Comparison of ENCODE assay signal across 7 mouse cellular contexts in the genomic region with DNA sequence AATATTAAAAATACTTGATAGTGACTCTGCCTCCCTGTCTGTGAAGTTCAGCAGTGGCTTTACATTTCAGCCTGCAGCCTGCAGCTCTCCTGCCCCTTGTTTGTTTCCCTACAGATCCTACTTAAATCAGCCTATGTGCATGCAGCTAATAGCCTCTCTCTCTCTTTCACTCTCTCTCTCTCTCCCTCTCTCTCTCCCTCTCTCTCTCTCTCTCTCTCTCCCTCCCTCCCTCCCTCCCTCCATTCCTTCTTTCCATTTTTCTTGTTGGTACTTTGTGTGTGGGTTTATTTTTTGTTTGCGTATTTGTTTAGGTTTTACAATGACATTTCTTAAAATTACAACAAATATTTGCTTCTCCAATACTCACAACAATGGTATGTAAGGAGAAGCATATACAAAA. TPM values are rescaled to one million over a fixed set of nuclear protein-coding genes. Genes with fewer than 3 reads are reported as not detected.
DNase-seq lines count a peak whose midpoint lies in the region; ATAC-seq and TF ChIP-seq lines count a peak whose summit lies in the region.

A gene (minus strand): TSS at position 101 of the 400 bp plus-strand sequence.

- WGBS in lung, embryonic 14.5 days: 86% methylated on average over 1 of the region's 1 CpGs
- WGBS in embryonic facial prominence, embryonic 12.5 days: 95% methylated on average over 1 of the region's 1 CpGs
- WGBS in neural tube, embryonic 12.5 days: 96% methylated on average over 1 of the region's 1 CpGs

- H3K9ac ChIP-seq in lung, embryonic 14.5 days: peak within 1 kb of the TSS; percentile 52
- peak within 1 kb of the TSS; percentile 48 for H3K9ac ChIP-seq in embryonic facial prominence, embryonic 12.5 days
- peak within 1 kb of the TSS; percentile 67 for H3K9ac ChIP-seq in neural tube, embryonic 12.5 days

- no peak for DNase-seq in lung, embryonic 14.5 days
- DNase-seq in lung, postnatal 10 days: no peak
- no peak for DNase-seq in layer of hippocampus, postnatal 14 days (ENCODE audit: low spot score in 2 of 2)
- no peak for DNase-seq in yolk sac, embryonic 10.5 days (ENCODE audit: low spot score)
- no peak for DNase-seq in embryo, embryonic 11 days

- 0 out of 2 replicates have a peak, but pooled peaks cover 2% of the 10 kb centered on the region for H3K4me1 ChIP-seq in lung, embryonic 14.5 days (ENCODE audit: insufficient read depth)
- H3K4me1 ChIP-seq in embryonic facial prominence, embryonic 12.5 days: peaks cover 8% of the 10 kb centered on the region; the same call in 1 of the 2 replicates
- H3K4me1 ChIP-seq in neural tube, embryonic 12.5 days: 0 out of 2 replicates have a peak, but pooled peaks cover 3% of the 10 kb centered on the region

- peak within 1 kb of the TSS; percentile 43 for H3K4me3 ChIP-seq in lung, embryonic 14.5 days (ENCODE audit: low read depth, low read length)
- H3K4me3 ChIP-seq in embryonic facial prominence, embryonic 12.5 days: peak within 1 kb of the TSS; percentile 34
- H3K4me3 ChIP-seq in neural tube, embryonic 12.5 days: peak within 1 kb of the TSS; percentile 46

- no peaks in the 10 kb centered on the region for H3K27me3 ChIP-seq in lung, embryonic 14.5 days (ENCODE audit: insufficient read depth, low read length)
- H3K27me3 ChIP-seq in embryonic facial prominence, embryonic 12.5 days: no peaks in the 10 kb centered on the region
- no peaks in the 10 kb centered on the region for H3K27me3 ChIP-seq in neural tube, embryonic 12.5 days (replicated peaks)

- no peaks in the 10 kb centered on the region for H3K9me3 ChIP-seq in lung, embryonic 14.5 days (ENCODE audit: low read depth, low read length)
- H3K9me3 ChIP-seq in embryonic facial prominence, embryonic 12.5 days: no peaks in the 10 kb centered on the region
- H3K9me3 ChIP-seq in neural tube, embryonic 12.5 days: no peaks in the 10 kb centered on the region

- ATAC-seq in lung, embryonic 14.5 days (ENCODE audit: insufficient read depth): peak; percentile 18; the same call in 1 of the 2 replicates
- ATAC-seq in embryonic facial prominence, embryonic 12.5 days (ENCODE audit: insufficient number of reproducible peaks, insufficient read depth, low FRiP score, low TSS enrichment): no peak
- no peak for ATAC-seq in neural tube, embryonic 12.5 days (ENCODE audit: low FRiP score, low read depth)

- H3K36me3 ChIP-seq in lung, embryonic 14.5 days (ENCODE audit: insufficient read depth): no peaks in the 10 kb centered on the region
- H3K36me3 ChIP-seq in embryonic facial prominence, embryonic 12.5 days: no peaks in the 10 kb centered on the region
- no peaks in the 10 kb centered on the region for H3K36me3 ChIP-seq in neural tube, embryonic 12.5 days

- TF ChIP-seq CTCF in lung, embryonic 14.5 days (IDR thresholded peaks at IDR 0.05; ENCODE audit: low read depth): no peak

- H3K27ac ChIP-seq in lung, embryonic 14.5 days (ENCODE audit: low read depth): peak within 1 kb of the TSS; percentile 27; the same call in 1 of the 2 replicates
- peak within 1 kb of the TSS; percentile 27; the same call in 1 of the 2 replicates for H3K27ac ChIP-seq in embryonic facial prominence, embryonic 12.5 days
- H3K27ac ChIP-seq in neural tube, embryonic 12.5 days: peak within 1 kb of the TSS; percentile 79; the same call in 1 of the 2 replicates

- peak within 1 kb of the TSS; percentile 67 for H3K4me2 ChIP-seq in lung, embryonic 14.5 days
- peak within 1 kb of the TSS; percentile 61 for H3K4me2 ChIP-seq in embryonic facial prominence, embryonic 12.5 days (replicated peaks)
- peak within 1 kb of the TSS; percentile 63 for H3K4me2 ChIP-seq in neural tube, embryonic 12.5 days (replicated peaks)

RNA-seq across cellular contexts. Expression of the gene that starts here (rescaled TPM):
- polyA plus RNA-seq in lung, embryonic 14.5 days (2014; fragmentation: Nextera tagmentation; extraction: Ambion mirVana): 20.1 and 20.3 TPM in 2 replicates
- polyA plus RNA-seq in embryonic facial prominence, embryonic 12.5 days (2016; fragmentation: Nextera tagmentation; extraction: Ambion mirVana): 15.9 and 18.4 TPM in 2 replicates
- 10 to 100 TPM; 60.4 to 63.7 TPM for total RNA-seq in layer of hippocampus, postnatal 14 days (2021)
- 66.5 and 76.7 TPM in 2 replicates for polyA plus RNA-seq in neural tube, embryonic 12.5 days (2016; fragmentation: Nextera tagmentation; extraction: Ambion mirVana)

Comparison
In these comparisons a context has a peak if more than half of its experiments do, and no peak if none do; other contexts are left out.
1. H3K27ac ChIP-seq: peak in every context shown above with its lines; median percentile 79 in neural tube, embryonic 12.5 days; 27 in lung, embryonic 14.5 days; 27 in embryonic facial prominence, embryonic 12.5 days.